Mouse (Mus musculus): ENCODE data around the gene Grb10. TPM values are rescaled to one million over a fixed set of nuclear protein-coding genes. Genes with fewer than 3 reads are reported as not detected.

Gene Grb10
- total and polyA plus RNA-seq, 2 experiments from 2014 or later = 43.9 to 94.0 TPM

DNA sequence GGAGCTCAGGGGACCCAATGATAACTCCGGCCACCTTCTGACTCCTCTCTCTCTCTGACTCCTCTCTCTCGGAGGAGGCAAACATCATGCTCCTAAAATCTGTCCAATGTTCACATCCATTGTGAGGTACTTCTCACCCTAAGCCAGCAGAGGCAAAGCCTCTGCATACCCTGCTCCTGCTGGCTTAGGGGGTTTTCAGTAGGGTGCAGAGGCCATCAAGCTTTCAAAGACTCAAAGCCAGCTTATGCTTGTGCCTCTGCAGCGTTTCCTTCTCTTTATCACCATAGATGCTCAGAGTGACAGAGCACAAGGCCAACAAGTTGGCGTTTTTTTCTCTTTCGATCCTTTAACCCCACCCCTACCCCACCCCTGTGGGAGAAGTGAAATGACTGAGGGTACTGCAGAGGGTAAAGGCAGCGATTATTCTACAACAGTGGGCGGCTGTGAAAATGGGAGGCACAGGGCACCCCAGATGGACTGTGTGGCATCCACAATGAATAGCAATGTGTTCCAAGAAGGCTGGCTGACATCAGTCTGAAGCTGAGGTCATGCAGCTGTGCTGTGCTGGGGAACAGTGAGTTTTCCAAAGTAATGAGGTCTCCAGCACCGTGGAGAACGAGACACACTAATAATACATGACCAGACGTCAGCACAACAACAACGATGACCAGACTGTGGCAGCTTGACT is 106.2 kb downstream of the Grb10 start:
- Histone ChIP-seq H3K4me1 (ENCODE audit: insufficient read depth, low read length) (no peaks in the 10 kb centered on the region), H3K4me3 (ENCODE audit: low read depth, low read length) (no peak overlapping the region), H3K36me3 (ENCODE audit: insufficient read depth, low read length) (peaks cover 8% of the 10 kb centered on the region; the same call in 1 of the 2 replicates), H3K4me2 (ENCODE audit: low read depth, low read length, poor library complexity, severe bottlenecking) (no peak overlapping the region), H3K27me3 (ENCODE audit: insufficient read depth, low read length) (no peaks in the 10 kb centered on the region), H3K27ac (ENCODE audit: low read depth, low read length) (no peak overlapping the region), H3K9me3 (ENCODE audit: low read length) (no peaks in the 10 kb centered on the region), H3K9ac (replicated peaks; ENCODE audit: low read length, poor library complexity, severe bottlenecking) (no peak overlapping the region)
- DNase-seq (ENCODE audit: low spot score) (no peak), ATAC-seq (ENCODE audit: low FRiP score) (peak; percentile 17; the same call in 1 of the 2 replicates)
- WGBS = 72% methylated on average over 11 of the region's 11 CpGs
- no peak for TF ChIP-seq CTCF (IDR thresholded peaks at IDR 0.05)

- Histone ChIP-seq H3K4me2 (ENCODE audit: low read depth, low read length, poor library complexity, severe bottlenecking) (no peak overlapping the region), H3K27me3 (ENCODE audit: insufficient read depth, low read length) (no peaks in the 10 kb centered on the region), H3K9me3 (ENCODE audit: low read length) (no peaks in the 10 kb centered on the region), H3K27ac (ENCODE audit: low read depth, low read length) (no peak overlapping the region), H3K4me3 (ENCODE audit: low read depth, low read length) (no peak overlapping the region), H3K4me1 (ENCODE audit: insufficient read depth, low read length) (no peaks in the 10 kb centered on the region), H3K36me3 (ENCODE audit: insufficient read depth, low read length) (peaks cover 8% of the 10 kb centered on the region; the same call in 1 of the 2 replicates), H3K9ac (replicated peaks; ENCODE audit: low read length, poor library complexity, severe bottlenecking) (no peak overlapping the region)
- ATAC-seq (ENCODE audit: low FRiP score) (no peak), DNase-seq (ENCODE audit: low spot score) (no peak)
- 65% methylated on average over 5 of the region's 5 CpGs for WGBS
- no peak for TF ChIP-seq CTCF (IDR thresholded peaks at IDR 0.05)
These were observed 106.8 kb downstream of the Grb10 start for GRCm38 (mm10) chr11:11931688-11932087.

- Histone ChIP-seq H3K36me3 (ENCODE audit: insufficient read depth, low read length) (0 out of 2 replicates have a peak, but pooled peaks cover 2% of the 10 kb centered on the region), H3K4me1 (ENCODE audit: insufficient read depth, low read length) (no peaks in the 10 kb centered on the region), H3K9ac (replicated peaks; ENCODE audit: low read length, poor library complexity, severe bottlenecking) (no peak overlapping the region), H3K27me3 (ENCODE audit: insufficient read depth, low read length) (no peaks in the 10 kb centered on the region), H3K9me3 (ENCODE audit: low read length) (no peaks in the 10 kb centered on the region), H3K27ac (ENCODE audit: low read depth, low read length) (no peak overlapping the region), H3K4me3 (ENCODE audit: low read depth, low read length) (no peak overlapping the region), H3K4me2 (ENCODE audit: low read depth, low read length, poor library complexity, severe bottlenecking) (no peak overlapping the region)
- DNase-seq (ENCODE audit: low spot score) (no peak), ATAC-seq (ENCODE audit: low FRiP score) (no peak)
- no peak for TF ChIP-seq CTCF (IDR thresholded peaks at IDR 0.05)
- WGBS = 93% methylated on average over 11 of the region's 11 CpGs
These were observed 108.0 kb downstream of the Grb10 start for GRCm38 (mm10) chr11:11930527-11930926.

DNA sequence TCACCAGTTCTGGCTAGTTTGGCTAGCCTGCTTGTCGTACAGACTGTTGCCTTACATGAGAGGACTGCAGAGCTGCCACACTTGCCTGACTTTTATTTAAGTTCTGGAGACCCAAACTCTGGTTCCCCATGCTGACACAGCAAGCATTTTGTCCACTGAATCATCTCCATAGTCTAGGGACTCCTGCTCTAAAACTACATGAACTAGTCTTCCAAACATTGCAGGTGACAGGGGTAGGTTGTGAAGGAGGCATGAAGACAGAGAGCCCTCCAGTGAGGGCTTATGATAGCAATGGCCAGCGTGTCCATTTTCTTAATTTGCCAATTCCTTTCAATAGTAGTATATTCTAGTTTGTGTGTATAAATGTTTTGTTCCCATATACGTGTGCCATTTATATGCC is 109.4 kb downstream of the Grb10 start:
- no peak for ATAC-seq (ENCODE audit: low FRiP score)
- Histone ChIP-seq H3K27me3 (ENCODE audit: insufficient read depth, low read length) (no peaks in the 10 kb centered on the region), H3K4me3 (ENCODE audit: low read depth, low read length) (no peak overlapping the region), H3K9me3 (ENCODE audit: low read length) (no peaks in the 10 kb centered on the region), H3K9ac (replicated peaks; ENCODE audit: low read length, poor library complexity, severe bottlenecking) (no peak overlapping the region), H3K27ac (ENCODE audit: low read depth, low read length) (no peak overlapping the region), H3K36me3 (ENCODE audit: insufficient read depth, low read length) (0 out of 2 replicates have a peak, but pooled peaks cover 2% of the 10 kb centered on the region), H3K4me1 (ENCODE audit: insufficient read depth, low read length) (no peaks in the 10 kb centered on the region), H3K4me2 (ENCODE audit: low read depth, low read length, poor library complexity, severe bottlenecking) (no peak overlapping the region)
- TF ChIP-seq CTCF (IDR thresholded peaks at IDR 0.05) = no peak
- no peak for DNase-seq (ENCODE audit: low spot score)
- WGBS = 96% methylated on average over 3 of the region's 3 CpGs

DNA sequence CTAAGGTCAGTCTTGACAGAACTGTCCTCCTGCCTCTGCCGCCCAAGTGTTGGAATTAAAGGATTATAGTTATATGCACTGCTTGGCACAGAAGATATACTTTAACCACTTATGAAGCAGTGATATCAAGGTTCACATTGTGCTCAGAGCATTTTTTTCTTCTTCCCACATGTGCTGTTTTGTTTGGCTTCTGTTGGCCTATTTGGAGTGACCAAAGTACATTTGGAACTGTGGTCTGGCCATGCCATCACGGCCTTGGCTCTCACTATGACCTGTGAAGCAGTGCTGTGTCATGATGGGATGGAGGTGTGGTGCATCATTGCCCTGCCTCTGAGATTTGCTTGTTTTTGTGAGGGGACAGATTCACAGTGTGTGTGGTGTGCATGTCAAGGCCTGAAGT is 109.9 kb downstream of the Grb10 start:
- no peaks in the 10 kb centered on the region for H3K4me1 ChIP-seq (ENCODE audit: insufficient read depth, low read length)
- ATAC-seq (ENCODE audit: low FRiP score) = no peak
- WGBS = 88% methylated on average over 2 of the region's 2 CpGs
- no peak overlapping the region for H3K9ac ChIP-seq (replicated peaks; ENCODE audit: low read length, poor library complexity, severe bottlenecking)
- H3K27me3 ChIP-seq (ENCODE audit: insufficient read depth, low read length) = no peaks in the 10 kb centered on the region
- no peak overlapping the region for H3K27ac ChIP-seq (ENCODE audit: low read depth, low read length)
- H3K4me2 ChIP-seq (ENCODE audit: low read depth, low read length, poor library complexity, severe bottlenecking) = no peak overlapping the region
- no peak for DNase-seq (ENCODE audit: low spot score)
- H3K4me3 ChIP-seq (ENCODE audit: low read depth, low read length) = no peak overlapping the region
- no peak for TF ChIP-seq CTCF (IDR thresholded peaks at IDR 0.05)
- H3K36me3 ChIP-seq (ENCODE audit: insufficient read depth, low read length) = 0 out of 2 replicates have a peak, but pooled peaks cover 2% of the 10 kb centered on the region
- H3K9me3 ChIP-seq (ENCODE audit: low read length) = no peaks in the 10 kb centered on the region

- Histone ChIP-seq H3K4me3 (ENCODE audit: low read depth, low read length) (no peak overlapping the region), H3K9me3 (ENCODE audit: low read length) (no peaks in the 10 kb centered on the region), H3K4me2 (ENCODE audit: low read depth, low read length, poor library complexity, severe bottlenecking) (no peak overlapping the region), H3K27ac (ENCODE audit: low read depth, low read length) (no peak overlapping the region), H3K4me1 (ENCODE audit: insufficient read depth, low read length) (no peaks in the 10 kb centered on the region), H3K36me3 (ENCODE audit: insufficient read depth, low read length) (no peaks in the 10 kb centered on the region), H3K27me3 (ENCODE audit: insufficient read depth, low read length) (no peaks in the 10 kb centered on the region), H3K9ac (replicated peaks; ENCODE audit: low read length, poor library complexity, severe bottlenecking) (no peak overlapping the region)
- TF ChIP-seq CTCF (IDR thresholded peaks at IDR 0.05) = no peak
- WGBS = 37% methylated on average over 3 of the region's 3 CpGs
- DNase-seq (ENCODE audit: low spot score) = no peak
- ATAC-seq (ENCODE audit: low FRiP score) = no peak
These were observed 114.6 kb downstream of the Grb10 start for GRCm38 (mm10) chr11:11923900-11924299.
